Mouse (Mus musculus): Measurements from ENCODE around the gene Cept1. TPM values are rescaled to one million over a fixed set of nuclear protein-coding genes. Genes with fewer than 3 reads are reported as not detected.

Gene Cept1
- polyA plus RNA-seq, 1 experiment from 2014 or later: 45.4 TPM

DNA sequence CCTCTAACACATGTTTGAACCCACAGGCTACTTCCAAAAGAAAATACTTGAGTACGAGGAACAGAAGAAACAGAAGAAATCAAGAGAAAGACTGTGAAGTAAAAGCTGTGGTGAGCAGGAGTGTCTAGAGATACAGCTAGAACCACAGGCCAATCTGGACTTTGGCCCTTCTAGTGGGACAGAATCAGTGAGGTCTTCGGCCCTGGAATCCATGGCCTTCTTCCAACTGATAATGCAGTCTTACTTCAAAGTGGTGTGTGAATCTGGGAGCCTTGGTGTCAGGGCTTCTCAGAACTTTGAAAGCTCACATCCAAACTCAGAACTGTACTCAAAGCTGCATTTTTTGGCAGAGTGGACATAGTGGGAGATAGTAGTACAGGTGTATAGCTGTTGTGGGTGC, 47.1 kb downstream of the Cept1 start:
- no peak for ATAC-seq (ENCODE audit: low FRiP score)
- 96% methylated on average over 2 of the region's 2 CpGs for WGBS
- no peak for DNase-seq (ENCODE audit: low spot score)

DNA sequence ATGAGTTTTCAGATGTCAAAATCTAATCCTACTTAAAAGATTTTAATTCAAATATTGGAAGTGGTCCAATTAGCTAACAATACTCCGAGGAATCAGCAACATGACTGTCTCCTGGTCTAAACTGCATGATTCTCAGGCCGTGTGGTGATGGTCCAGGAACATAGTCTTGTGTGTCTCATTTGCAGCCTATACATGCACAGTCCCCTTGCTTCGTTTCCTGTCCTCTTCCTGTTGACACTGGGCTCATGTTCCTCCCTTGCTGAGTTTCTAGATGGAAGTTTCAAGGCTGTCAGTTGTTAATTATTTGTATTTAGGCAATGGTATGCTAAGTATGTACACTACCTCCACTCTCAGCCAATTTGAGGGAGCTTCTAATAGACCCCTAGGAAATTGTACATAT, 50.6 kb downstream of the Cept1 start:
- ATAC-seq (ENCODE audit: low FRiP score) (no peak), DNase-seq (ENCODE audit: low spot score) (no peak)
- Histone ChIP-seq H3K4me1 (replicated peaks; ENCODE audit: control insufficient read depth, insufficient read depth, low read length) (no peaks in the 10 kb centered on the region), H3K9me3 (ENCODE audit: control insufficient read depth, low read length) (no peaks in the 10 kb centered on the region), H3K4me2 (replicated peaks) (no peak overlapping the region), H3K36me3 (replicated peaks; ENCODE audit: control insufficient read depth, insufficient read depth) (peaks cover 6% of the 10 kb centered on the region; the same call in 1 of the 2 replicates), H3K27ac (no peak overlapping the region), H3K4me3 (replicated peaks; ENCODE audit: low read length) (no peak overlapping the region), H3K27me3 (ENCODE audit: control insufficient read depth, insufficient read depth, low read length) (no peaks in the 10 kb centered on the region), H3K9ac (no peak overlapping the region)
- WGBS: 85% methylated on average over 3 of the region's 3 CpGs

More for the DNA sequence above, 47.1 kb downstream of the Cept1 start:
- H3K36me3 ChIP-seq (replicated peaks; ENCODE audit: control insufficient read depth, insufficient read depth): peaks cover 34% of the 10 kb centered on the region
- no peaks in the 10 kb centered on the region for H3K4me1 ChIP-seq (replicated peaks; ENCODE audit: control insufficient read depth, insufficient read depth, low read length)
- no peak overlapping the region for H3K4me3 ChIP-seq (replicated peaks; ENCODE audit: low read length)
- H3K4me2 ChIP-seq (replicated peaks): no peak overlapping the region
- H3K9me3 ChIP-seq (ENCODE audit: control insufficient read depth, low read length): no peaks in the 10 kb centered on the region
- H3K9ac ChIP-seq: no peak overlapping the region
- no peak overlapping the region for H3K27ac ChIP-seq
- H3K27me3 ChIP-seq (ENCODE audit: control insufficient read depth, insufficient read depth, low read length): no peaks in the 10 kb centered on the region

DNA sequence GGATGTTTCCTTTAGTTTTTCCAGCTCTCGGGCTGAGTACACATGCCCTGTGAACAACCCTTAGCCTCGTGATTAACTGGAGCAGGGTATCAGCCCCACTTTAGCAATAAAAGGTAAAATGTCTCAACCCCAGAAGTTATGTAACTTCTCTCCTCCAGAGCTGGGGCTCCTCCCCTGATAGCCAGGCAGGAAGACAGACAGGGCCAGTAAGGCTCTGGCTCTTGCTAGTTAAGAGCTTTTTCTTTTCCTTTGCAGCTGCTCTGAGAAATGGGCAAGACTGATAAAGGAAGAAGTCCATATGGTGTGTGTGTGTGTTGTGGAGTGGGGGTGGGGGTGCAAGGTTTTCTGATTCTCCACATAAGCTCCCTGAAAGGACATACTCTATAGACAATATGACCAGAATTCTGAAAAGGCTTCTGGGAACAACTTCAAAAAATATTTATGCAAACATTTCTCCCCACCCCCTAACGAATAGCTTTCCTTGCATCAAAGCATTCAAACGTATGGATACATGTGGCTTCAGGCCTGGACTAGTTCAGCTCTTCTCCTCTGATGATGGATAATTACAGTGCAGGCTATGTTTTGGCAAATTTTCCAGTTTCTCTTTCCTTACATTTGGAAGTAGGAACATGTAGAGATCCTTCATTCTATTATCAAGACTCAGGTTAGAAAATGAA, 51.4 kb downstream of the Cept1 start:
- Histone ChIP-seq H3K36me3 (replicated peaks; ENCODE audit: control insufficient read depth, insufficient read depth) (0 out of 2 replicates have a peak, but pooled peaks cover 5% of the 10 kb centered on the region), H3K27ac (no peak overlapping the region), H3K9me3 (ENCODE audit: control insufficient read depth, low read length) (no peaks in the 10 kb centered on the region), H3K27me3 (ENCODE audit: control insufficient read depth, insufficient read depth, low read length) (no peaks in the 10 kb centered on the region), H3K4me3 (replicated peaks; ENCODE audit: low read length) (no peak overlapping the region), H3K9ac (no peak overlapping the region), H3K4me1 (replicated peaks; ENCODE audit: control insufficient read depth, insufficient read depth, low read length) (no peaks in the 10 kb centered on the region), H3K4me2 (replicated peaks) (no peak overlapping the region)
- 83% methylated on average over 4 of the region's 4 CpGs for WGBS
- ATAC-seq (ENCODE audit: low FRiP score): no peak
- DNase-seq (ENCODE audit: low spot score): no peak

DNA sequence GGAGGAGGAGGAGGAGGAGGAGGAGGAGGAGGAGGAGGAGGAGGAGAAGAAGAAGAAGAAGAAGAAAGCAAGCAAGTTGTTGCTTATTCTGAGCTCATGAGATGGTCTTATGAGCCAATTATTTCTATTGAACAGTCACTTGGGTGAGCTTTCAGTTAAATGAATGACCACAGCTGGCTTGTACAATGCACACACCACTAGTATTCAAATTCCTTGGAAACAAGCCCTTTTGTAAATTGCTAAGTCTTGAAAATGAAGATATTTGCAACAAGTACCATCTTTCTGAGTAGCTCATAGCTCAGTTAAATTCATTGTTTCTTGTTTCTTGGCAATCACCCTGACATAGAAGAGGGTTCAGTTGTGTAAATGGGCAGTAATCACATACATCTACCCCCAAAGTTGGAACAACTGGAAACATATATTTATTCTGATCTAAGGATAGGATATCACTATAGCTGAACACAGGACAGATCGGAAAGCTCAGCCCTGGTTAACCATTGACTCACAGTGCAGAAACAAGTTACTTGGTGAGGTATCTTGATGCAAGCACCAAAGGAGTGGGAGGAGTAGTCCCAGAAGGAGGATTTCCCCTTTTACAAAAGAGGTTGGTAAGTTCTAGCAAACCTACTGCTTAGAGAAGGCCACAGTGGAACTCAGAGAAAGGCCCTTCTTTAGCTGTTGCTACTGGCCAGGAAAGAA, 52.1 kb downstream of the Cept1 start:
- Histone ChIP-seq H3K4me3 (replicated peaks; ENCODE audit: low read length) (no peak overlapping the region), H3K9me3 (ENCODE audit: control insufficient read depth, low read length) (no peaks in the 10 kb centered on the region), H3K4me2 (replicated peaks) (no peak overlapping the region), H3K36me3 (replicated peaks; ENCODE audit: control insufficient read depth, insufficient read depth) (0 out of 2 replicates have a peak, but pooled peaks cover under 1% of the 10 kb centered on the region), H3K9ac (no peak overlapping the region), H3K27ac (no peak overlapping the region), H3K27me3 (ENCODE audit: control insufficient read depth, insufficient read depth, low read length) (no peaks in the 10 kb centered on the region), H3K4me1 (replicated peaks; ENCODE audit: control insufficient read depth, insufficient read depth, low read length) (no peaks in the 10 kb centered on the region)
- DNase-seq (ENCODE audit: low spot score) (no peak), ATAC-seq (ENCODE audit: low FRiP score) (no peak)
- 93% methylated on average over 1 of the region's 1 CpGs for WGBS

DNA sequence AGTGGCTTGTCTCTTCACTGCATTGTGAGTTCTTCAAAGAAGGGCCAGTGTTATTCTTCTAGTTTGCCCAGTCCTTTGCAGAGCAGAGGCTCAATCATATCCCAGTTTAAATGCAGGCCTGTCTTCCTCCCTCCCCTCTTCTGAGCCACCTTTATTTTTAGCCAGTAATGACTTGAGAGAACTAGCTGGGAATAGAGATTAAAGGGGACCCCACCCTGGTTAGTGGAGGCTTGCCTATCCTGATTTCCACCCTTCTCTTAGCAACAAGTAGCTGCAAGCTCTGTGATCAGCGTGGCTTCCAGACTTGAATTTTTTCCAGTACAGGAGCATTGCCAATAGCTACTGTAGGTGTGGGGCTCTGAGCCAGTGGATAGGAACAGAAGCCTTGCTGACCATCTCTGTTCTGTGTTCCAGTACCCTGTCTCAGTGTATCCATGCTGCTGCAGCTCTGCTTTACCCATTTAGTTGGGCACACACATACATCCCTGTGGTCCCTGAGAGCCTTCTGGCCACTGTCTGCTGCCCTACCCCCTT, 53.1 kb downstream of the Cept1 start:
- WGBS: 88% methylated on average over 1 of the region's 1 CpGs
- H3K4me1 ChIP-seq (replicated peaks; ENCODE audit: control insufficient read depth, insufficient read depth, low read length): no peaks in the 10 kb centered on the region
- no peaks in the 10 kb centered on the region for H3K27me3 ChIP-seq (ENCODE audit: control insufficient read depth, insufficient read depth, low read length)
- ATAC-seq (ENCODE audit: low FRiP score): no peak
- no peaks in the 10 kb centered on the region for H3K36me3 ChIP-seq (replicated peaks; ENCODE audit: control insufficient read depth, insufficient read depth)
- no peak overlapping the region for H3K9ac ChIP-seq
- no peak overlapping the region for H3K4me3 ChIP-seq (replicated peaks; ENCODE audit: low read length)
- H3K27ac ChIP-seq: no peak overlapping the region
- DNase-seq (ENCODE audit: low spot score): no peak
- no peak overlapping the region for H3K4me2 ChIP-seq (replicated peaks)
- H3K9me3 ChIP-seq (ENCODE audit: control insufficient read depth, low read length): no peaks in the 10 kb centered on the region

DNA sequence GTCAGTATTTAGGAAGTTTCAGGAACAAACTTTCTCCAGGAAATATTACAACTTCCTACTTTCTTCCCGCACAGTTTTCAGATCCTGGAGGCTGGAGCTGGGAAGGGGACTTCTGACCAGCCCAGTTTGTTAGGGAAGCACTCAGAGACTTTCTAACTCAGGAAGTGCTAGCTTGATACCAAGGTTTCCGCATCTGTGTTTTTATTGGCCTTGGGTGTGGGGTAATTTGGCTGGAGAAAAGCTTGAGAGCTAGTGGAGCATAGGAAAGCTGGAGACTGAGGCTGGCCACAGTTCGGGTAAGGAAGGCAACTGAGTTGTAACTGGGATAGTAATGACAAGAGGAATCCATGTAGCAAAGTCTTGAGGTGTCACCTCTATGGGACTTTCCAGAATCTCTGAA, 53.7 kb downstream of the Cept1 start:
- WGBS: 81% methylated on average over 3 of the region's 3 CpGs
- H3K9me3 ChIP-seq (ENCODE audit: control insufficient read depth, low read length): no peaks in the 10 kb centered on the region

DNA sequence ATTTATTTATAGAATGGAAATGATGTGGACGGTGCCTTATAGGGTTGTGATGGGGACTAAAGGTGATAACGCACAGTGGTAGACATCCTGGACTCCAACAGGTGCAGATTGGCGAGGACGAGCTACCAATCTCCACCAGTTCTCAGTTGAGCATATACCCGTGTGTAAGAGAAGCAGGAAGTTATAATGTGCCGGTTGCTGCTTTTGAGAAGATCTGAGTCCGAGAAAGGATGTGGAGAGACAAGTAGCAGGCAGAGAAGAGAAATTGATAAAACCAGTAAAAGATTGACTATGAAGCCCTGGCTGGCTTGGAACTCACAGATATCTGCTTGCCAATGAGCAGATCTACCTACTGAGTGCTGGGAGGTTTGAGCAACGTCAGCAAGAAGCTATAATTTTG, 54.4 kb downstream of the Cept1 start:
- Histone ChIP-seq H3K27me3 (ENCODE audit: control insufficient read depth, insufficient read depth, low read length) (no peaks in the 10 kb centered on the region), H3K9ac (no peak overlapping the region), H3K9me3 (ENCODE audit: control insufficient read depth, low read length) (no peaks in the 10 kb centered on the region), H3K4me2 (replicated peaks) (no peak overlapping the region), H3K36me3 (replicated peaks; ENCODE audit: control insufficient read depth, insufficient read depth) (no peaks in the 10 kb centered on the region), H3K4me3 (replicated peaks; ENCODE audit: low read length) (no peak overlapping the region), H3K4me1 (replicated peaks; ENCODE audit: control insufficient read depth, insufficient read depth, low read length) (no peaks in the 10 kb centered on the region), H3K27ac (no peak overlapping the region)
- ATAC-seq (ENCODE audit: low FRiP score) (no peak), DNase-seq (ENCODE audit: low spot score) (no peak)
- WGBS: 94% methylated on average over 8 of the region's 8 CpGs

More for the DNA sequence above, 53.7 kb downstream of the Cept1 start:
- no peak overlapping the region for H3K4me2 ChIP-seq (replicated peaks)
- H3K27me3 ChIP-seq (ENCODE audit: control insufficient read depth, insufficient read depth, low read length): no peaks in the 10 kb centered on the region
- ATAC-seq (ENCODE audit: low FRiP score) (no peak), DNase-seq (ENCODE audit: low spot score) (no peak)
- no peaks in the 10 kb centered on the region for H3K36me3 ChIP-seq (replicated peaks; ENCODE audit: control insufficient read depth, insufficient read depth)
- H3K9ac ChIP-seq: no peak overlapping the region
- no peak overlapping the region for H3K27ac ChIP-seq
- no peaks in the 10 kb centered on the region for H3K4me1 ChIP-seq (replicated peaks; ENCODE audit: control insufficient read depth, insufficient read depth, low read length)
- no peak overlapping the region for H3K4me3 ChIP-seq (replicated peaks; ENCODE audit: low read length)

DNA sequence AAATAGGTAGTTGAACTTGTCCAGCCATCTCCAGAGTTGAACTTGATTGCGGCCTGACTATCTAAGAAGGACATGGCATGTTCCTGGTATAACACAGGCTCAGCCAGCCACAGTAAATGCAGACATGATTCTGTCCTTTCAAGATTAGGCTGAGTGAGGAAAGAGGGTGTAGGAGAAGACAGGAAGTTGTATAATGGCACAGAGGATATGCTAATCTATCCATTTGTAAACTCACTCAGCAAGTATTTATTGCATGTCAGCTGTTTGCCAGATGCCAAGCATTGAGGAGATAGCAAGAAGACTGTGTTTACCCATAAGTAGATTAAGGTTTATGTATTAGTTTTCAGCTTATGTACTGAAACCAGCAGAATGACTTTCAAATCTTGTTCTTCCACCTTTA, 54.9 kb downstream of the Cept1 start:
- 100% methylated on average over 1 of the region's 1 CpGs for WGBS
- H3K9ac ChIP-seq: no peak overlapping the region
- DNase-seq (ENCODE audit: low spot score) (no peak), ATAC-seq (ENCODE audit: low FRiP score) (no peak)
- no peaks in the 10 kb centered on the region for H3K4me1 ChIP-seq (replicated peaks; ENCODE audit: control insufficient read depth, insufficient read depth, low read length)
- no peak overlapping the region for H3K4me3 ChIP-seq (replicated peaks; ENCODE audit: low read length)
- no peak overlapping the region for H3K27ac ChIP-seq
- H3K4me2 ChIP-seq (replicated peaks): no peak overlapping the region
- no peaks in the 10 kb centered on the region for H3K9me3 ChIP-seq (ENCODE audit: control insufficient read depth, low read length)
- no peaks in the 10 kb centered on the region for H3K36me3 ChIP-seq (replicated peaks; ENCODE audit: control insufficient read depth, insufficient read depth)
- no peaks in the 10 kb centered on the region for H3K27me3 ChIP-seq (ENCODE audit: control insufficient read depth, insufficient read depth, low read length)

DNA sequence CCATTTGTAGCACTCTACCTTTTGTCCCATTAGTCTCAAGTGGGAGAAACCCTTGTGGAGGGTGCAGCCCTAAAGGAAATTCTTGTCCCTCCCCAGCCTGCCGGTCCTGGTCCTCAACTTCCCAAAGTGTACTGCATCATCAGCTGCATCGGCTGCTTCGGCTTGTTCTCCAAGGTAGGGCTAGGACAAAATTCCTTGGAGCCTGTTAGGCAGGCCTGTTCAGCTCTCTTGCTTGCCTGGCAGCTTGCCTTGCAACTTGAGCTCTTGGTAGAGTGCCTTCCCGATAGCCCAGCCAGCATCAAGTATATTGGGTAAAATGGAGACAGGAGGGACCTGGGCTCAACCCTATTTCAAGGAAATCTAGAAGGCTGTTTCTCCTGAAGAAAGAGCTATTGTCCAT, 57.4 kb downstream of the Cept1 start:
- ATAC-seq (ENCODE audit: low FRiP score): no peak
- DNase-seq (ENCODE audit: low spot score): no peak
- 95% methylated on average over 4 of the region's 4 CpGs for WGBS
- Histone ChIP-seq H3K27ac (no peak overlapping the region), H3K9ac (no peak overlapping the region), H3K27me3 (ENCODE audit: control insufficient read depth, insufficient read depth, low read length) (no peaks in the 10 kb centered on the region), H3K4me1 (replicated peaks; ENCODE audit: control insufficient read depth, insufficient read depth, low read length) (no peaks in the 10 kb centered on the region), H3K9me3 (ENCODE audit: control insufficient read depth, low read length) (no peaks in the 10 kb centered on the region), H3K4me2 (replicated peaks) (no peak overlapping the region), H3K4me3 (replicated peaks; ENCODE audit: low read length) (no peak overlapping the region), H3K36me3 (replicated peaks; ENCODE audit: control insufficient read depth, insufficient read depth) (no peaks in the 10 kb centered on the region)

Measured in hindbrain, embryonic 14.5 days (tissue).